Mouse (Mus musculus) left cerebral cortex, adult 2 months (tissue): ENCODE data around the gene Cdh13. TPM values are rescaled to one million over a fixed set of nuclear protein-coding genes. Genes with fewer than 3 reads are reported as not detected.
"Not testable (repeated sequence)": the region's sequence is repeated elsewhere in the genome, so short reads cannot be mapped to it uniquely, and the experiment has no call there.

Experiments used
- DNase-seq, 2 experiments: peaks; one replicate each; pipeline ENCODE4 v3.0.0; 2021 to 2022; ENCODE audit warnings: low spot score in 2 of 2, mixed read lengths in 1 of 2; ENCODE audit errors: extremely low spot score in 1 of 2
- H3K27ac ChIP-seq: fragments of 200-600 bp; 2 replicates; pipeline ENCODE4 v1.8.1; 2022
- H3K4me3 ChIP-seq: fragments of 200-600 bp; 2 replicates; pipeline ENCODE4 v1.8.1; 2022
- CTCF ChIP-seq: fragments of 200-600 bp; IDR thresholded peaks from 2 replicates; pipeline ENCODE4 v1.8.1; 2022; ENCODE audit warnings: antibody characterized with exemption, mild to moderate bottlenecking, moderate library complexity
- intact Hi-C: fragments of 180-260 bp; cut with DNase I; formaldehyde crosslinking; loops from one replicate; pipeline ENCODE4 v1.15.1; 2025
- total RNA-seq, 2 experiments: library from RNA; stranded (reverse); gene quantifications; 2 replicates each; pipeline ENCODE4 v1.2.3; 2021

Cdh13 gene
- total RNA-seq, 2 experiments from 2014 or later, result 69.9 to 74.8 TPM

DNA sequence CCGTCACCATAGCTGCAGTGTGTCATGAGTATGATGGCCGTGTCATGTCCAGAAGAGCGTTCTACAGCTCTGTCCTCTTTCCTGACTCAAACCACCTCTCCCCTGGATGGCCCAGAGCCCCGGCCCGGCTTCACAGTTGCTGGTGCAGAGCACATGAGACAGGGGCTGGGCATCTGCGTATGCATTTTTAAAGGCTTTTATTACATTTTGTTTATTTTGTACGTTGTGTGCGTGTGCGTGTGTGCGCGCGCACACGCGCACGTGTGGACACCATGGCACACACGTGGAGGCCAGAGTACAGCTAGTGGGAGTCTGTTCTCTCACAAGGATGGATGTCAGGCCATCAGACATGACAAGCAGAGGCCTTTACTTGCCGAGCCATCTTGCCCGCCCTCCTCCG, 1068.1 kb downstream of the Cdh13 start:
- Histone ChIP-seq H3K27ac (no peak overlapping the region), H3K4me3 (no peak overlapping the region)
- intact Hi-C loops, result no loop called here
- DNase-seq, result no peak
- TF ChIP-seq CTCF, result no peak

GRCm38 (mm10) chr8:119352977-119353658, 1069.6 kb downstream of the Cdh13 start:
- Histone ChIP-seq H3K27ac (no peak overlapping the region), H3K4me3 (no peak overlapping the region)
- TF ChIP-seq CTCF, result no peak
- no peak for DNase-seq
- intact Hi-C loops, result no loop called here

GRCm38 (mm10) chr8:119353659-119354023, 1070.1 kb downstream of the Cdh13 start:
- TF ChIP-seq CTCF, result no peak
- intact Hi-C loops, result no loop called here
- Histone ChIP-seq H3K4me3 (no peak overlapping the region), H3K27ac (no peak overlapping the region)
- no peak for DNase-seq

DNA sequence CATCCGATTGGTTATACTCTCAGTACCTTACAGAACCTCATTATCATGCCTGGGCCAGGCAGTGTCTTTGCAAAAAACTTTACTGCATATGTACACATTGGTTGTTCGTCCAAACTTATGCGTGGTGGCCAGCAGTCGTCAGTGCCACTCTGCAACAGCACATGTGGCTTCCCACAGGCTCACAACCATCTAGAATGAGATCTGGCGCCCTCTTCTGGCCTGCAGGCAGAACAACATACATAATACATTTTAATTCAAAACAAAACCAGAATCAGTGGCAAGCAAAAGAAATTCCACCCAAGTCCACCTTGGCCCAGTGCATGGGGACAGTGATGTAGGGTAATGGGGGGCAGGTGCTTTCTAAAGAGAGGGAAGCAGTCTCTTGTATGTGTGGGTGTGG, 1073.1 kb downstream of the Cdh13 start:
- peak; percentile 38 for TF ChIP-seq CTCF
- H3K27ac ChIP-seq, DNase-seq, H3K4me3 ChIP-seq, intact Hi-C loops: not testable (repeated sequence)

GRCm38 (mm10) chr8:119358175-119358574, 1074.6 kb downstream of the Cdh13 start:
- Histone ChIP-seq H3K4me3 (no peak overlapping the region), H3K27ac (no peak overlapping the region)
- no peak for TF ChIP-seq CTCF
- intact Hi-C loops, result no loop called here
- DNase-seq, result no peak

DNA sequence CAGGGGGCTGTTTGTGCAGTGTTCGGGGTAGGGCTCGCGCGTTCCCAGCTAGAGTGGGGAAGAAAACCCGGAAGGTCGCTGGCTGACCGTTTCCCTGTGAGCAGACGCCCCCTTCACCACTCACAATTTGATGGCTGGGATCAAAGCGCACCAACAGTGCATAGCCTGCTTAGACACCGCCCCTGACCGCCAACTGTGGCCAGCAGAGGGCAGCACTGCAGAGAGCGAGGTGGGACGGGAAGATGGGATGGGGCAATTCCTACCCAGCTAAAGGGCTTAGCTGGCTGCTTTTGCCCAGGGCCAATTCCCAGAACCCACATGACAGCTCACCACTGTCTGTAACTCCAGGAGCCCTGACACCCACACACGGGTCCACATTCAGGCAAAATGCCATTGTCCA, 1075.3 kb downstream of the Cdh13 start:
- TF ChIP-seq CTCF, result peak; percentile 55

DNA sequence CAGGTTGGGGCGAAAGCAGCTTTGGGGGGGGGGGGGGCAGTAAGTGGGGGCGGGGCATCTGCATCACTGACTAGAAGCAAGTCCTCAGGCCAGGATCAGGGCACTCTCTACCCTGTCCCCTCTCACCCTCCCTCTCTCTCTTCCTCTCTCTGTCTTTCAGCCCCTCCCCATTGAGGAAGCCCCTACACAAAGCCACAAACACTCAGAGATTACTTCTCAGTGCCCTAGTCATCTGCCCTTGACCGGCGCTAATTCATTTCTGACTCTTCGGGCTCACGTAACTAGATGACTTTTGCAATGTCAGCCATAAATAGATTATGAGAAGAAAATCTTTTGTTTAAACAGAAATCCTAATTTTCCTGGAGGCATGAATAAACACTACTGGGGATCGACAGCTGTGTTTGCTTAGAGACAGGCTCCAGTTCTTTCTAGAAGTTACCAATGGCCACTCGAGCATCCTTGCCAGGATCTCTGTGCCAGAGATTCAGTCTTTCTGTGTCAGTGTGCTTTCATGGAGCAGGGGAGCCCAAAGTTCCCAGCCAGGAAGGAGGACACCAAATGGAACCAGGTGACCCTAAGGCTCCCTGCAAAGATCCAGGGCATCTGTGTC, 1077.3 kb downstream of the Cdh13 start:
- DNase-seq, result no peak
- Histone ChIP-seq H3K4me3 (no peak overlapping the region), H3K27ac (no peak overlapping the region)
- intact Hi-C loops, result no loop called here
- TF ChIP-seq CTCF, result no peak

More for the DNA sequence above, 1075.3 kb downstream of the Cdh13 start:
- Histone ChIP-seq H3K4me3 (no peak overlapping the region), H3K27ac (no peak overlapping the region)
- DNase-seq, result peak in 1 of 2 experiments; percentile 38
- intact Hi-C loops, result no loop called here
